Mouse (Mus musculus): ENCODE data around the gene Psmg4. TPM values are rescaled to one million over a fixed set of nuclear protein-coding genes. Genes with fewer than 3 reads are reported as not detected.

Gene Psmg4
- polyA plus RNA-seq, 1 experiment from 2014 or later, result 101 TPM

- Histone ChIP-seq H3K4me2 (ENCODE audit: low read depth, low read length) (peak overlapping the region; percentile 46), H3K9me3 (replicated peaks; ENCODE audit: control insufficient read depth, low read length) (no peaks in the 10 kb centered on the region), H3K4me3 (ENCODE audit: low read depth, low read length) (peak overlapping the region; percentile 34; the same call in 1 of the 2 replicates), H3K36me3 (replicated peaks; ENCODE audit: control insufficient read depth, insufficient read depth, low read depth, low read length) (no peaks in the 10 kb centered on the region), H3K4me1 (ENCODE audit: control insufficient read depth, insufficient read depth, low read length) (no peaks in the 10 kb centered on the region), H3K9ac (replicated peaks; ENCODE audit: low read length) (peak overlapping the region; percentile 48), H3K27me3 (ENCODE audit: control insufficient read depth, insufficient read depth, low read length) (no peaks in the 10 kb centered on the region), H3K27ac (replicated peaks; ENCODE audit: low read depth, low read length) (peak overlapping the region; percentile 85)
- 47% methylated on average over 5 of the region's 5 CpGs for WGBS
- ATAC-seq (replicated peaks; ENCODE audit: insufficient number of reproducible peaks, low FRiP score, low TSS enrichment, low read depth), result no peak
- DNase-seq (ENCODE audit: low spot score), result peak; percentile 11
Measured at GRCm38 (mm10) chr13:34149463-34150176, 13.1 kb upstream of the Psmg4 start.

- Histone ChIP-seq H3K27ac (replicated peaks; ENCODE audit: low read depth, low read length) (peak overlapping the region; percentile 85), H3K9ac (replicated peaks; ENCODE audit: low read length) (0 out of 2 replicates have a peak overlapping the region, but pooled peaks have one; percentile 41), H3K27me3 (ENCODE audit: control insufficient read depth, insufficient read depth, low read length) (no peaks in the 10 kb centered on the region), H3K4me1 (ENCODE audit: control insufficient read depth, insufficient read depth, low read length) (no peaks in the 10 kb centered on the region), H3K4me3 (ENCODE audit: low read depth, low read length) (no peak overlapping the region; the same call in 1 of the 2 replicates), H3K9me3 (replicated peaks; ENCODE audit: control insufficient read depth, low read length) (no peaks in the 10 kb centered on the region), H3K4me2 (ENCODE audit: low read depth, low read length) (peak overlapping the region; percentile 32; the same call in 1 of the 2 replicates), H3K36me3 (replicated peaks; ENCODE audit: control insufficient read depth, insufficient read depth, low read depth, low read length) (no peaks in the 10 kb centered on the region)
- DNase-seq (ENCODE audit: low spot score) (peak; percentile 70), ATAC-seq (replicated peaks; ENCODE audit: insufficient number of reproducible peaks, low FRiP score, low TSS enrichment, low read depth) (no peak)
- 9% methylated on average over 19 of the region's 19 CpGs for WGBS
Measured at GRCm38 (mm10) chr13:34150271-34151027, 12.3 kb upstream of the Psmg4 start.

- no peaks in the 10 kb centered on the region for H3K9me3 ChIP-seq (replicated peaks; ENCODE audit: control insufficient read depth, low read length)
- no peaks in the 10 kb centered on the region for H3K27me3 ChIP-seq (ENCODE audit: control insufficient read depth, insufficient read depth, low read length)
- no peak overlapping the region for H3K4me3 ChIP-seq (ENCODE audit: low read depth, low read length)
- no peak for ATAC-seq (replicated peaks; ENCODE audit: insufficient number of reproducible peaks, low FRiP score, low TSS enrichment, low read depth)
- no peak overlapping the region for H3K4me2 ChIP-seq (ENCODE audit: low read depth, low read length)
- 82% methylated on average over 1 of the region's 1 CpGs for WGBS
- no peak overlapping the region for H3K9ac ChIP-seq (replicated peaks; ENCODE audit: low read length)
- no peak overlapping the region for H3K27ac ChIP-seq (replicated peaks; ENCODE audit: low read depth, low read length)
- H3K36me3 ChIP-seq (replicated peaks; ENCODE audit: control insufficient read depth, insufficient read depth, low read depth, low read length), result no peaks in the 10 kb centered on the region
- DNase-seq (ENCODE audit: low spot score), result no peak
- no peaks in the 10 kb centered on the region for H3K4me1 ChIP-seq (ENCODE audit: control insufficient read depth, insufficient read depth, low read length)
Measured at GRCm38 (mm10) chr13:34151425-34151824, 11.3 kb upstream of the Psmg4 start.

- 64% methylated on average over 7 of the region's 7 CpGs for WGBS
- Histone ChIP-seq H3K4me2 (ENCODE audit: low read depth, low read length) (no peak overlapping the region), H3K27ac (replicated peaks; ENCODE audit: low read depth, low read length) (no peak overlapping the region), H3K9ac (replicated peaks; ENCODE audit: low read length) (no peak overlapping the region), H3K4me3 (ENCODE audit: low read depth, low read length) (no peak overlapping the region), H3K9me3 (replicated peaks; ENCODE audit: control insufficient read depth, low read length) (no peaks in the 10 kb centered on the region), H3K4me1 (ENCODE audit: control insufficient read depth, insufficient read depth, low read length) (no peaks in the 10 kb centered on the region), H3K36me3 (replicated peaks; ENCODE audit: control insufficient read depth, insufficient read depth, low read depth, low read length) (no peaks in the 10 kb centered on the region), H3K27me3 (ENCODE audit: control insufficient read depth, insufficient read depth, low read length) (no peaks in the 10 kb centered on the region)
- DNase-seq (ENCODE audit: low spot score) (peak; percentile 34), ATAC-seq (replicated peaks; ENCODE audit: insufficient number of reproducible peaks, low FRiP score, low TSS enrichment, low read depth) (no peak)
Measured at GRCm38 (mm10) chr13:34152695-34153094, 10.1 kb upstream of the Psmg4 start.

- Histone ChIP-seq H3K4me1 (ENCODE audit: control insufficient read depth, insufficient read depth, low read length) (no peaks in the 10 kb centered on the region), H3K9ac (replicated peaks; ENCODE audit: low read length) (no peak overlapping the region), H3K36me3 (replicated peaks; ENCODE audit: control insufficient read depth, insufficient read depth, low read depth, low read length) (no peaks in the 10 kb centered on the region), H3K4me3 (ENCODE audit: low read depth, low read length) (no peak overlapping the region), H3K27ac (replicated peaks; ENCODE audit: low read depth, low read length) (no peak overlapping the region), H3K9me3 (replicated peaks; ENCODE audit: control insufficient read depth, low read length) (no peaks in the 10 kb centered on the region), H3K27me3 (ENCODE audit: control insufficient read depth, insufficient read depth, low read length) (no peaks in the 10 kb centered on the region), H3K4me2 (ENCODE audit: low read depth, low read length) (no peak overlapping the region)
- ATAC-seq (replicated peaks; ENCODE audit: insufficient number of reproducible peaks, low FRiP score, low TSS enrichment, low read depth), result no peak
- DNase-seq (ENCODE audit: low spot score), result no peak
- 80% methylated on average over 4 of the region's 5 CpGs for WGBS
Measured at GRCm38 (mm10) chr13:34153254-34154011, 9.3 kb upstream of the Psmg4 start.

- ATAC-seq (replicated peaks; ENCODE audit: insufficient number of reproducible peaks, low FRiP score, low TSS enrichment, low read depth), result no peak
- H3K27ac ChIP-seq (replicated peaks; ENCODE audit: low read depth, low read length), result no peak overlapping the region
- H3K9ac ChIP-seq (replicated peaks; ENCODE audit: low read length), result peak overlapping the region; percentile 28; the same call in 1 of the 2 replicates
- no peaks in the 10 kb centered on the region for H3K27me3 ChIP-seq (ENCODE audit: control insufficient read depth, insufficient read depth, low read length)
- H3K36me3 ChIP-seq (replicated peaks; ENCODE audit: control insufficient read depth, insufficient read depth, low read depth, low read length), result no peaks in the 10 kb centered on the region
- DNase-seq (ENCODE audit: low spot score), result peak; percentile 75
- no peak overlapping the region for H3K4me3 ChIP-seq (ENCODE audit: low read depth, low read length)
- no peaks in the 10 kb centered on the region for H3K4me1 ChIP-seq (ENCODE audit: control insufficient read depth, insufficient read depth, low read length)
- H3K4me2 ChIP-seq (ENCODE audit: low read depth, low read length), result no peak overlapping the region
- H3K9me3 ChIP-seq (replicated peaks; ENCODE audit: control insufficient read depth, low read length), result no peaks in the 10 kb centered on the region
- WGBS, result 54% methylated on average over 13 of the region's 13 CpGs
Measured at GRCm38 (mm10) chr13:34154217-34154930, 8.4 kb upstream of the Psmg4 start.

GRCm38 (mm10) chr13:34154931-34155272 is 7.9 kb upstream of the Psmg4 start:
- no peaks in the 10 kb centered on the region for H3K36me3 ChIP-seq (replicated peaks; ENCODE audit: control insufficient read depth, insufficient read depth, low read depth, low read length)
- no peak overlapping the region for H3K4me2 ChIP-seq (ENCODE audit: low read depth, low read length)
- no peaks in the 10 kb centered on the region for H3K9me3 ChIP-seq (replicated peaks; ENCODE audit: control insufficient read depth, low read length)
- 30% methylated on average over 3 of the region's 3 CpGs for WGBS
- no peak overlapping the region for H3K27ac ChIP-seq (replicated peaks; ENCODE audit: low read depth, low read length)
- no peaks in the 10 kb centered on the region for H3K4me1 ChIP-seq (ENCODE audit: control insufficient read depth, insufficient read depth, low read length)
- no peak overlapping the region for H3K4me3 ChIP-seq (ENCODE audit: low read depth, low read length)
- H3K27me3 ChIP-seq (ENCODE audit: control insufficient read depth, insufficient read depth, low read length), result no peaks in the 10 kb centered on the region
- peak; percentile 82 for DNase-seq (ENCODE audit: low spot score)
- no peak for ATAC-seq (replicated peaks; ENCODE audit: insufficient number of reproducible peaks, low FRiP score, low TSS enrichment, low read depth)
- no peak overlapping the region for H3K9ac ChIP-seq (replicated peaks; ENCODE audit: low read length)
